Mouse (Mus musculus): ENCODE results near the gene Igf2.

- TF ChIP-seq CTCF (IDR thresholded peaks at IDR 0.05; ENCODE audit: borderline replicate concordance, insufficient read depth, low read length) (no peak), POLR2A (IDR thresholded peaks at IDR 0.05; ENCODE audit: low read depth, low read length) (no peak)
Observed at GRCm38 (mm10) chr7:142660651-142660945, 6.0 kb downstream of the Igf2 start.
